Mouse (Mus musculus) brain, embryonic 14.5 days (tissue): ENCODE measurements around the gene Zfp106. TPM values are rescaled to one million over a fixed set of nuclear protein-coding genes. Genes with fewer than 3 reads are reported as not detected.

Experiments used
- DNase-seq: peaks from one replicate; pipeline ENCODE4 v3.0.0-alpha.2; 2011; ENCODE audit warnings: low read depth
- CTCF ChIP-seq: fragments of 200-500 bp; IDR thresholded peaks from 2 replicates; pipeline ENCODE4 v1.5.1; 2012; ENCODE audit warnings: inconsistent platforms, mild to moderate bottlenecking, moderate library complexity, borderline replicate concordance; ENCODE audit not compliant: insufficient read depth, insufficient read length; ENCODE audit errors: extremely low read depth
- POLR2A ChIP-seq: fragments of 200-500 bp; IDR thresholded peaks from 2 replicates; pipeline ENCODE4 v1.6.1; 2012; ENCODE audit warnings: mild to moderate bottlenecking, inconsistent platforms, borderline replicate concordance; ENCODE audit not compliant: poor library complexity, insufficient read depth, insufficient read length, severe bottlenecking; ENCODE audit errors: extremely low read depth
- polyA plus RNA-seq: library from polyadenylated mRNA; depleted of rRNA; stranded (reverse); fragments of >200 nt; gene quantifications from 2 replicates; pipeline ENCODE4 v1.2.3, GENCODE M21; 2012

Gene Zfp106
- polyA plus RNA-seq, 1 experiment = 53.8 TPM

DNA sequence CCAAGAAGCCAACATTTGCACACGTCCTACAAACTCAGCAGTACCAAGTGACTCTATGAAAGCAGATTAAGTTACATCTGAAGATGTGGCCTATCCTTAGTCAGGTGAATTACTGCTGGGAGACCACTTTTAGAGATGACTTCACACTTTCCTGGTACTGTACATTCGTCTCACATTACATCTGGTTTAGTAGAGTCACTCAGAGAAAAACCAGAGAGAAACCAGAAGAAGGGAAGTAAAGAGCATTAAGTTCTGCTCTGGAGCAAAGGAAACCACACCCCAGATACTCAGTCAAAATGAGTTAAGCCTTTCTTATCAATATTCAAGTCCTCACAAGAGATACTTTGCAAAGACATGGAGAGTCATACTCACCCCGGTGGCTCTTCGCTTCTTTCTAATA is 32.4 kb downstream of the Zfp106 start:
- no peak for TF ChIP-seq CTCF
- TF ChIP-seq POLR2A = no peak
- no peak for DNase-seq

DNA sequence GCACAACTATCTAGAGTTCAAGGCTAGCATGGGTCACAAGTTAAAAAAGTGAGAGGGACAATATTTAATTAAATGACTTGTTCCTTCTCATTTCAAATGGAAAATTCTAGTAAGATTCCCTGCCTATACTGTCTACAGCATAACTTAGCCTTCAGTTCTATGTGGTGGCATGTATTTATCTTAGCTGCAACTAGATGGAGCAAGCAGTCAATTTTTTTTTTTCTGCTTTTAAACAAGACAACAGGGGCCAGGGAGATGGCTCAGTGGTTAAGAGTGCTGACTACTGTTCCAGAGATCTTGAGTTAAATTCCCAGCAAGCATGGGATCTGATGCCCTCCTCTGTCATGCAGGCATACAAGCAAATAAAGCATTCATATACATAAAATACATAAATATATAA is 34.1 kb downstream of the Zfp106 start:
- TF ChIP-seq POLR2A (no peak), CTCF (no peak)
- DNase-seq = peak; percentile 11

DNA sequence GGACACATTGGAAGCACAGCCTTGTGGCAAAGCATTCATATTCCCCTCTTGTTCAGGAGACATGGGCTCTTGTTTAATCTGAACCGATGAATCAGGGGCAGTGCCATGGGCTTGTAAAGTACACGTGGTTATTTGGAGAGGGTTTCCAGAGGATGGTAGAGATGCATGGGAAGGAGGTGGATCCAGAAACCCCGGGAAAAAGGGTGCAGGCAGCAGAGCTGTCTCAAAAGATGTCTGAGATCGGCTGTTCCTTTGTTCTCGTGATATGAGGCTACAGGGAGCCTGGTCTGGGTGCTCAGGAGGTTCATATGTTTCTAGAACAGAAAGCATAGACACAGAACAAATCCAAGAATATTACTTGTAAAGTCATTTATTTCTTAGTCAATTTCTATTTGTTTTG is 36.9 kb downstream of the Zfp106 start:
- TF ChIP-seq POLR2A = no peak
- TF ChIP-seq CTCF = no peak
- DNase-seq = no peak

DNA sequence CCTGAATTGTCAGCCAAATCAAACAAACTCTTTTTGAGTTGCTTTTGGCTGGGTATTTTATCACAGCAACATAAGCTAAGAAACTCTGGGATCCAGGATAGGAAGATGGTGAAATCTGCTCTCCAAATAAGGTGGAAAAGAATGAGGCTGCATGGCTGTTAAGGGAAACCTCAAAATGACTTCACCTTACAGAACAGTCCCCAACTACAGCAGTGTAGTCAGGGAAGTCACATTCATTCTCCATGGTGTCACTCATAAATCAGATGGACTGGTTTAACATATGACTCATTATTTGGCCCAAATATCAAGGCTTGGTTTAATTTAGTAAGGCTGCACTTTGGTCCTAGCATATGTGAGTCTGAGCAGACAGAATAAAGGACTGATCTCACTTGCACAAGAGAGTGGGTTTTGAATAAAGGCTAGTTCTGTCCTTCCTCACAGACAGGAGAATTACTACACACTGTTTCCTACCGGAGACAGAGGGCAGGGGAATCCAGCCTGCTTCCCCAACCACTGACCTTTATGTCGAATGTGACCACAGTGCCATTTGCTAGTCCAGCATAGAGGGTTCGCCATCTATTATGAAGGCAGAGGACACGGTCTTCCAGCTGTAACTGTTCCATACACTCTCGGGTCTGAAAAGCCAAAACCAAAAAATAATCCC is 45.0 kb downstream of the Zfp106 start:
- TF ChIP-seq POLR2A = no peak
- TF ChIP-seq CTCF = no peak
- no peak for DNase-seq

DNA sequence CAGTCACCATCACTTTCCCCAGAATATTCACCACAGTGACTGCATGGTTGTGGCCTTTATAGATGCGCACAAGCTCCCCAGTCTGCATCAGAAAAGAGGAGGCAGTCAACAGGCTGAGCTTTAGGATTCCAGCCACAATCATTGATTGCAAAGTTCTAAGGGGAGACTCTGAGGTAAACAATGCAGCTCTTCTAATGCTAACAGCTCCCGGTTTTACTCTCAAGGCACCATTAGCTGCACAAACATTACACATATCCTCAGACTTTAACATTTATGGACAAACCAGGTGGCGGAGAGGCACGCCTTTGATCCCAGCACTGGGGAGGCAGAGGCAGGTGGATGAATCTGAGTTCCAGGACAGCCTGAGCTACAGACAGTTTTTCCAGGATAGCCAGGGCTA is 49.5 kb downstream of the Zfp106 start:
- TF ChIP-seq POLR2A (no peak), CTCF (no peak)
- no peak for DNase-seq

DNA sequence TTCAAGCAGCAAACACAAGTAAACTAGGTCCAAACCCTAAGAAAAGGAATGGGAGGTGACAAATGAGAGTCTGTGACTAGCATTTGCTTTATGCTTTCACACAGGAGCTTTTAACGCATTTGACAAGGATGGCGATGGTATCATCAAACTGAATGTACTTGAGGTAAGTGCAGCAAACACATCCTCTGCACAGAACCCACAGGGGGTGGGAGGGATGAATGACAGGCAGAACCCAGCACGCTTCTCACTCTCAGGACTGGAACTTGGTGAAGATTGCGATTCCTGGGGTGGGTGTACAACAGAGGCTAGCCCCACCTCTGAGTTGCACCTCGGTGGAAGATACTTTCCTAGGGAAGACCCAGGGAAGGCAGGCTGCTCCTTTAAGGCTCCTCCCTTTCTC is 59.7 kb downstream of the Zfp106 start:
- no peak for TF ChIP-seq POLR2A
- DNase-seq = no peak

DNA sequence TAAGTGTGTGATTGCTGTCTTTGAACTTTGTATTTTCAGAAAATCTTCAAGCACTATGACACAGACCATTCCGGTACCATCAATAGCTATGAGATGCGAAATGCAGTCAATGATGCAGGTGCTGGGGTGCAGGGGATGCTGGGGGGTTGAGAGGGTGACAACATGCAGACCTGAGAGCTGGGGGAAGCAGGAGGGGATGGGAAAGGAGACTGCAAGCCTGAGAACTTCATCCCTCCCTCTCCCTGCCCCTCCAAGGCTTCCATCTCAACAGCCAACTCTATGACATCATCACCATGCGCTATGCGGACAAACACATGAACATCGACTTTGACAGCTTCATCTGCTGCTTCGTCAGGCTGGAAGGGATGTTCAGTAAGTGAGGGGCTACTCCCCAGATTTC is 60.5 kb downstream of the Zfp106 start:
- no peak for DNase-seq
- TF ChIP-seq CTCF (no peak), POLR2A (no peak)

DNA sequence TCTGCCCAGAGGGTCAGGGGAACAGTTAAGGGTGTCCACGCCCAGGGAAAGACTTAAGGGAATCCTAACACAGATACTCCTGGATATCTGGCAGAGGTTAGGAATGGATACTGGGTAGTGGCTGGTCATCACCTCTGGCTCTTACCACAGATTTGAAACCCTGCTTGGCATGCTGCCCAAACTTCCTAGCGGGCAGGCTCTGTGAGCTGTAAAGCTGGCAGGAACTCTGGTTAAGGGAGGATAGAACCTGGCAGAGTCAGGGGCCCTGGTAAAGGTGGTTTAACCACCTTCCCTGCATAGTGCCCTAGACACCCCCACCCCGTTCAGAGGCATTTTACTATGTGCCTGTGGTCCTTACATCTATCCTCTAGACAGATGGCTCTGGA is 61.0 kb downstream of the Zfp106 start:
- TF ChIP-seq POLR2A (no peak), CTCF (no peak)
- DNase-seq = peak; percentile 13

DNA sequence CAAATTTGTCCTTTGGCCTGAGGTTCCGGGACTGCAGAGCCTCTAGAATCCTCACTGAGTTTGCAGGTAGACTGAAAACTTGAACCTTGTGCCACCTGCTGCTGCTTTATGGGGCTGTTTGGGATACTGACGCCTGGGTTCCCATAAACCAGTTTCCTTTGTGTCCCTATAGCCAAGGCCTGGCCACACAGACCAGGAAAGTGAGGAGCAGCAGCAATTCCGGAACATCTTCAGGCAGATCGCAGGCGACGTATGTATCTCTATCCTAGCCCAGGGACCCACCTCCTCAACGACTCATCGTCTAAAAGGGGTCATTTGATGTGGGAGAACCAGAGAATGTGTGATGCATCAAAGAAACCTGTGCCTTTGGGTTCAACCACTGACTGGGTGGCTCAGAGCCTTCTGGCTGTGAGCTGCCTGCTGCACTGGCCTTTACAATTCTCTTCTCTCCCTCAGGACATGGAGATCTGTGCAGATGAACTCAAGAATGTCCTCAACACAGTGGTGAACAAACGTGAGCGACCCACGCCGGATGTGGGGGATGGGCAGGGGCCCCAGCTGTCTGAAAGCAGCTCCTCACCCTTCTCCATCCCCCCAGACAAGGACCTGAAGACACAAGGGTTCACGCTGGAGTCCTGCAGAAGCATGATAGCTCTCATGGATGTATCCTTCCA is 61.6 kb downstream of the Zfp106 start:
- DNase-seq = no peak
- no peak for TF ChIP-seq CTCF
- TF ChIP-seq POLR2A = no peak

DNA sequence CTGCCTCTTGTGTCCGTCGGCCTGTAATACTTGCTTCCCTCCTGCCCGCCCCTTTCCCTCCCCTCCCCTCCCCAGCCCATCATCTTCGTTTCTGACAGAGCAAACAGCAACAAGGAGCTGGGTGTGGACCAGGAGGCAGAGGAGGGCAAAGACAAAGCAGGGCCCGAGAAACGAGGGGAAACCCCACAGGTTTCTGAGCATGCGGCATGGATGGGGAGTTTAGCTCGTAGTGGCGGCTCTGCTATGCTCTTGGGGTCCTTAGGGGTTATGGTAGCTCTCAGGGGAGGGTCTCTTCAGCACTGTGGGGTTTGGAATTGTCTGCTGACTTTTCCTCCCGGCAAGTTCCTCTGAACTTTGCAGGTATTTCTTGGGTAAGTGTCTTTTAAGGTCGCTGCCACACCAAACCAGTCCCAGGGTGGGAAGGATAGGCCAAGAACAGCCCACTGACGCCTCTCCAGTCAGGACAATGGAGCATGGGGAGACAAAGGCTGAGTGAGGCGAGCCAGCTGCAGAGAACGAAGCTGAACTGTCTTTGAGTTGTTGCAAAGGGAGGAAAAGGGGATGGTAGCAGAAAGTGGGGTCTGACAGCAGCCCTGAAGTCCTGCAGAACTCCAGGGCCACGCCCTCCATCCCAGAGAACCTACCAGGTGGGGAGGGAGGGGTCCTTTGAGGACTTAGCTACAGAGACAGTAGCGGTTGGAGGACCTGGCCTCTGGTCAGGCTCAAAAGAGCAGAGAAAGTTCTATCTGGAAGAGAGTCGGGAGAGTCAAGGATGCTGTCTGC is 62.3 kb downstream of the Zfp106 start:
- TF ChIP-seq POLR2A (no peak), CTCF (no peak)
- DNase-seq = no peak

DNA sequence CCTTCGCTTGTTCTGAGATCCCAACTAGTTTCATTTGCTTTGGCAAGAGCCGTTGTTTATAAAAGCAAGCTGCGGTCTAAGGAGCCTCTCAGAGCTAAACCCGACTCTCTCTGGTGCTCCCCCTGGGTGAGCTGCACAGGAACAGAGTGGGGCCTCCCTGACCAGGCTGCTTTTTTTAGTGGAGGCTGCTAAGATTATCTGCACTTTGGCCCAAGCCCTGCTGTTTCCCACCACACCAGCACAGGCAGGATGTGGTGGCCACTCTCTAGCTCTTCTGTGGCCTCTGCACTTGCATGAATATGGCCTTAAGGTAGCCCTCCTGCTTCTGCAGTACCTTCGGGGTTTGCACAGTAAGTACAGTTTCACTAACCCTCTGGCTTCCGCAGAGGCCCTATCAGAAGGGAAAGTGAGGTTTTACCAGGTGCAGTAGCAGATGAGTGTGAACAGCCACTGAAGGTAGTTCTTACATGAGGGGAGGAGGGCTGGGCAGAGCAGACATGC is 63.6 kb downstream of the Zfp106 start:
- no peak for DNase-seq
- TF ChIP-seq POLR2A (no peak), CTCF (no peak)
